Mouse (Mus musculus) left cerebral cortex, postnatal 14 days (tissue): ENCODE data around the gene H2-Ke6. TPM values are rescaled to one million over a fixed set of nuclear protein-coding genes. Genes with fewer than 3 reads are reported as not detected.

Experiments
- microRNA-seq, 2 experiments: library from miRNA; unstranded; fragments of <30 nt; microRNA quantifications; one replicate each; pipeline ENCODE4 v1.2.0; 2022
- total RNA-seq, 2 experiments: library from RNA; stranded (reverse); gene quantifications; 2 replicates each; pipeline ENCODE4 v1.2.3; 2021

Gene H2-Ke6
- total RNA-seq, 2 experiments from 2014 or later: 27.7 to 30.1 TPM

Small RNAs within 50 kb of the gene (microRNA-seq; reads per million reads assigned to microRNA genes)
- gene Mir219a-1: 0 reads per million in 2 experiments
- 0 reads per million in 2 experiments for gene Mir219c

Other genes starting within 250 kb of the H2-Ke6 start
- 1 to 10 TPM; 5.5 to 6.6 TPM for gene Angptl4, start 246.2 kb downstream of the H2-Ke6 start, total RNA-seq
- 10 to 100 TPM; 36.2 to 41.2 TPM for gene Kank3, start 217.5 kb downstream of the H2-Ke6 start, total RNA-seq
- 100 to 1,000 TPM; 681 to 713 TPM for gene Rps28, start 203.5 kb downstream of the H2-Ke6 start, total RNA-seq
- 100 to 1,000 TPM; 229 to 243 TPM for gene Ndufa7, start 203.5 kb downstream of the H2-Ke6 start, total RNA-seq
- 10 to 100 TPM; 29.3 to 31.9 TPM for gene Cd320, start 185.0 kb downstream of the H2-Ke6 start, total RNA-seq
- not detected for gene Gm7029, start 154.2 kb downstream of the H2-Ke6 start, total RNA-seq
- gene Kifc1, start 137.4 kb downstream of the H2-Ke6 start, total RNA-seq: 1 to 10 TPM; 3.1 to 3.7 TPM
- gene Platr17, start 122.9 kb downstream of the H2-Ke6 start, total RNA-seq: not detected
- gene Daxx, start 118.6 kb downstream of the H2-Ke6 start, total RNA-seq: 10 to 100 TPM; 25.4 to 29.3 TPM
- 10 to 100 TPM; 23.3 to 35.7 TPM for gene Tapbp, start 112.2 kb downstream of the H2-Ke6 start, total RNA-seq
- gene Zbtb22, start 112.2 kb downstream of the H2-Ke6 start, total RNA-seq: 10 to 100 TPM; 29.7 to 35.2 TPM
- gene Rgl2, start 98.5 kb downstream of the H2-Ke6 start, total RNA-seq: 10 to 100 TPM; 65.1 to 68.3 TPM
- gene Pfdn6, start 87.7 kb downstream of the H2-Ke6 start, total RNA-seq: 10 to 100 TPM; 88.3 to 99.4 TPM
- gene Wdr46, start 87.4 kb downstream of the H2-Ke6 start, total RNA-seq: 10 to 100 TPM; 14.1 to 17.2 TPM
- gene B3galt4, start 76.6 kb downstream of the H2-Ke6 start, total RNA-seq: 1 to 10 TPM; 5.6 to 8.1 TPM
- 10 to 100 TPM; 80.3 to 83.6 TPM for gene Vps52, start 72.2 kb downstream of the H2-Ke6 start, total RNA-seq
- 100 to 1,000 TPM; 325 to 332 TPM for gene Rps18, start 72.1 kb downstream of the H2-Ke6 start, total RNA-seq
- gene H2-K1, start 27.7 kb downstream of the H2-Ke6 start, total RNA-seq: 10 to 100 TPM; 10.3 to 13.6 TPM
- gene Ring1, start 3.4 kb downstream of the H2-Ke6 start, total RNA-seq: 10 to 100 TPM; 25.3 to 30.8 TPM
- gene Slc39a7, start 3.6 kb upstream of the H2-Ke6 start, total RNA-seq: 10 to 100 TPM; 95.3 to 99.9 TPM
- gene Rxrb, start 3.8 kb upstream of the H2-Ke6 start, total RNA-seq: 10 to 100 TPM; 81.7 to 86.7 TPM
- gene Col11a2, start 11.4 kb upstream of the H2-Ke6 start, total RNA-seq: 10 to 100 TPM; 16.6 to 22.6 TPM
- gene H2-Oa, start 64.3 kb upstream of the H2-Ke6 start, total RNA-seq: under 1 TPM in 1 of 2 experiments, not detected in 1; 0.32 TPM
- gene H2-DMa, start 91.5 kb upstream of the H2-Ke6 start, total RNA-seq: 10 to 100 TPM; 25.8 to 29.1 TPM
- gene Brd2, start 94.6 kb upstream of the H2-Ke6 start, total RNA-seq: 100 to 1,000 TPM; 231 to 249 TPM
- gene H2-DMb2, start 115.2 kb upstream of the H2-Ke6 start, total RNA-seq: 1 to 10 TPM; 1.0 to 1.1 TPM
- gene H2-DMb1, start 125.0 kb upstream of the H2-Ke6 start, total RNA-seq: 1 to 10 TPM; 1.1 to 1.6 TPM
- 1 to 10 TPM; 2.1 to 2.8 TPM for gene Tap1, start 159.5 kb upstream of the H2-Ke6 start, total RNA-seq
- 1 to 10 TPM; 1.8 to 2.2 TPM for gene Psmb9, start 159.7 kb upstream of the H2-Ke6 start, total RNA-seq
- gene Psmb8, start 169.7 kb upstream of the H2-Ke6 start, total RNA-seq: 1 to 10 TPM; 2.6 to 2.7 TPM
- gene Tap2, start 175.5 kb upstream of the H2-Ke6 start, total RNA-seq: 1 to 10 TPM; 3.1 to 5.0 TPM
- under 1 TPM in 1 of 2 experiments, not detected in 1; 0.15 TPM for gene H2-Ob, start 210.8 kb upstream of the H2-Ke6 start, total RNA-seq
- 1 to 10 TPM; 1.1 to 2.1 TPM for gene H2-Ab1, start 229.6 kb upstream of the H2-Ke6 start, total RNA-seq